Mouse (Mus musculus) layer of hippocampus, postnatal 36 days (tissue): ENCODE data around the gene Baz1b. TPM values are rescaled to one million over a fixed set of nuclear protein-coding genes. Genes with fewer than 3 reads are reported as not detected.
"Not testable (repeated sequence)": the region's sequence is repeated elsewhere in the genome, so short reads cannot be mapped to it uniquely, and the experiment has no call there.

Source experiments
- DNase-seq, 2 experiments: peaks; one replicate each; pipeline ENCODE4 v3.0.0; 2022
- total RNA-seq, 2 experiments: library from RNA; stranded (reverse); gene quantifications; 2 replicates each; pipeline ENCODE4 v1.2.3; 2021

Baz1b gene
- total RNA-seq, 2 experiments from 2014 or later = 78.5 to 86.3 TPM

- DNase-seq = no peak
Measured at GRCm38 (mm10) chr5:135179616-135180015, 7.4 kb upstream of the Baz1b start.

GRCm38 (mm10) chr5:135180796-135181195 lies 6.3 kb upstream of the Baz1b start:
- no peak for DNase-seq

- DNase-seq = no peak
Measured at GRCm38 (mm10) chr5:135181776-135182175, 5.3 kb upstream of the Baz1b start.

- DNase-seq = peak; percentile 52 to 63
Measured at GRCm38 (mm10) chr5:135183131-135183861, 3.8 kb upstream of the Baz1b start.

- no peak for DNase-seq
Measured at GRCm38 (mm10) chr5:135185016-135185415, 2.0 kb upstream of the Baz1b start.

GRCm38 (mm10) chr5:135185596-135185995 lies 1.5 kb upstream of the Baz1b start:
- DNase-seq = no peak

GRCm38 (mm10) chr5:135186231-135186620 lies 838 bp upstream of the Baz1b start:
- no peak for DNase-seq

- DNase-seq = peak; percentile 28 to 40
Measured at GRCm38 (mm10) chr5:135187349-135188213, 517 bp downstream of the Baz1b start.

GRCm38 (mm10) chr5:135188214-135188554 lies 1.1 kb downstream of the Baz1b start:
- no peak for DNase-seq

GRCm38 (mm10) chr5:135189281-135190022 lies 2.4 kb downstream of the Baz1b start:
- DNase-seq = no peak

- peak in 1 of 2 experiments; percentile 65 for DNase-seq
Measured at GRCm38 (mm10) chr5:135191620-135192019, 4.6 kb downstream of the Baz1b start.

- no peak for DNase-seq
Measured at GRCm38 (mm10) chr5:135192431-135192830, 5.4 kb downstream of the Baz1b start.

- DNase-seq = no peak
Measured at GRCm38 (mm10) chr5:135196367-135196766, 9.3 kb downstream of the Baz1b start.

- no peak for DNase-seq
Measured at GRCm38 (mm10) chr5:135202763-135203162, 15.7 kb downstream of the Baz1b start.

- no peak for DNase-seq
Measured at GRCm38 (mm10) chr5:135208197-135208596, 21.1 kb downstream of the Baz1b start.

- no peak for DNase-seq
Measured at GRCm38 (mm10) chr5:135216871-135217270, 29.8 kb downstream of the Baz1b start.

GRCm38 (mm10) chr5:135220941-135221340 lies 33.9 kb downstream of the Baz1b start:
- DNase-seq = no peak

GRCm38 (mm10) chr5:135222066-135222465 lies 35.0 kb downstream of the Baz1b start:
- DNase-seq = no peak

GRCm38 (mm10) chr5:135224169-135224568 lies 37.1 kb downstream of the Baz1b start:
- no peak for DNase-seq

GRCm38 (mm10) chr5:135225879-135226278 lies 38.8 kb downstream of the Baz1b start:
- DNase-seq = not testable (repeated sequence)

GRCm38 (mm10) chr5:135230186-135230585 lies 43.1 kb downstream of the Baz1b start:
- no peak for DNase-seq

GRCm38 (mm10) chr5:135233166-135233920 lies 46.3 kb downstream of the Baz1b start:
- DNase-seq = no peak
